Mouse (Mus musculus): ENCODE results near the gene Srp68. TPM values are rescaled to one million over a fixed set of nuclear protein-coding genes. Genes with fewer than 3 reads are reported as not detected.

Srp68 gene
- polyA plus RNA-seq (2012; ENCODE audit: insufficient read depth, insufficient read length, missing spikeins), result 23.4 and 31.3 TPM in 2 replicates

DNA sequence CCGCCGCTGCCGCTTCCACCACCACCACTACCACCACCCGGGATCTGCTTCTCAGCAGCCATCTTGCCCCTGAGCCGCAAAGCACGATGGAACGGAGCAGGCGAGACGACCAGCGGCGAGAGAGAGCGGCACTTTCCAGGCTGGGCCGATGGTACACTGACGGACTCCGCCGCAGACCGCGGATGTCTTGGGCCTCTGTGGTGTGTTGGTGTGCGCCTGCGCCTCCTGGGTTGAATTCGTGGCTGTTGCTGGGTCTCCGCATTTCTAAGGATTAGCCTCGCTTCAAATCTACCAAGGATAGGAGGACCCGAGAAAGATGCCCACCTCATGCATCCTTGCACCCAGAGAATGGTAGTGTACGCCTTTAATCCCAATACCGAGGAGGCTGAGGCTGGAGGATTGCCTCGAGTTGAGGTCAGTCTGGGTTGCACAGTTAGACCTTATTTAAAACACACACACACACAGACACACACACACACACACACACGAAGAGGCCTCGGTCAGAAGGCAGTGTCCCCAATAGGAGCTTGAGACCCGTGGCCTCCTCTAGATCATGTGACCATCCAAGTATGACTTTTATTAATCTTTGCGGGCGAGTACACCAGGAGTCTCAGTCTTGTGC lies at the start of gene Srp68:
TSS of gene Srp68 (minus strand) at position 173 of the 622 bp plus-strand sequence.
- Histone ChIP-seq H3K27ac (replicated peaks; ENCODE audit: low read depth, low read length) (peak within 1 kb of the TSS; percentile 45), H3K4me3 (ENCODE audit: insufficient read depth, low read depth, low read length) (peak within 1 kb of the TSS; percentile 65), H3K4me1 (ENCODE audit: control insufficient read depth, insufficient read depth, insufficient read length, low read length) (0 out of 2 replicates have a peak, but pooled peaks cover 3% of the 10 kb centered on the region)

GRCm38 (mm10) chr11:116318719-116319659 lies 45.0 kb upstream of the Srp68 start:
- no peak overlapping the region for H3K27ac ChIP-seq (replicated peaks; ENCODE audit: low read depth, low read length)
- H3K4me3 ChIP-seq (ENCODE audit: insufficient read depth, low read depth, low read length), result peak overlapping the region; percentile 55
- no peaks in the 10 kb centered on the region for H3K4me1 ChIP-seq (ENCODE audit: control insufficient read depth, insufficient read depth, insufficient read length, low read length)

- Histone ChIP-seq H3K27ac (replicated peaks; ENCODE audit: low read depth, low read length) (no peak overlapping the region), H3K4me1 (ENCODE audit: control insufficient read depth, insufficient read depth, insufficient read length, low read length) (no peaks in the 10 kb centered on the region), H3K4me3 (ENCODE audit: insufficient read depth, low read depth, low read length) (no peak overlapping the region)
Measured at GRCm38 (mm10) chr11:116312359-116312758, 38.3 kb upstream of the Srp68 start.

DNA sequence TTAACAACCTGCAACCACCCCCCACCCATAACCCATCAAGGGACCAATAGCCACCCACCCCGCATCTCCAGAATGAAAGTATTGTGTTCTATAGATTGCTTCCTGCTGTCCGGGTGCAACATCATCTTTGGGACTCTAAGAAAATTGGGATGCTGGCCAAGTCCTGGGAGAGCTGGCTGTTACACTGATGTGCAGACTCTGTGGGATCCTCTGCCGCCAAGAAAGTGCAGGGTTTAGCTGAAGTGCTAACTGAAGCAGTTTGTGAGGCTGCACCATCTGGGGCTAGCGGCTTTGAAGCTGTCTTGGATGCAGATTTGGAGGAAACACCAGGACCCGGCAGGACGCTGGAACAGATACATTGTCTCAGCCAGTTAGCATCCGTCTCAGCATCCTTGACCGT lies 37.2 kb upstream of the Srp68 start:
- H3K4me3 ChIP-seq (ENCODE audit: insufficient read depth, low read depth, low read length), result no peak overlapping the region
- no peaks in the 10 kb centered on the region; the same call in 1 of the 2 replicates for H3K4me1 ChIP-seq (ENCODE audit: control insufficient read depth, insufficient read depth, insufficient read length, low read length)
- no peak overlapping the region for H3K27ac ChIP-seq (replicated peaks; ENCODE audit: low read depth, low read length)

DNA sequence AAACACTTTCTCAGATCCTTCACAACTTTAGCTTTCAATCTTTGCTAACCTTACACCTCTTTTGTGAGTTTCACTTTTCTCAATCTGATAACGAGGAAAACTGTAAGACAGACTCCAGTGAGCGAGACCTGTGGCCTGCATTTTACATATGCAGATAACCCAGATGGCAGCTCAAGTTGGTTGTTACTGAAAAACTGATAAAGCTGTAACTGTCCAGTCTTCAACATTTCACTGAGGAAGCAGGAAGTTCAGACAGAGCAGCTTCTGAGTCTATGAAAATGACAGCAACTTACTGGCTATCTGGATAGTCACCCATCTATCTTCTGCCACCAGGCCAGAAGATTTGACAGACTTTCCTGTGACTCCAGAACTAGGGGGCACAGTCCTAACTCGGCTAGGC lies 35.6 kb upstream of the Srp68 start:
- H3K27ac ChIP-seq (replicated peaks; ENCODE audit: low read depth, low read length), result no peak overlapping the region
- peaks cover 5% of the 10 kb centered on the region for H3K4me1 ChIP-seq (ENCODE audit: control insufficient read depth, insufficient read depth, insufficient read length, low read length)
- H3K4me3 ChIP-seq (ENCODE audit: insufficient read depth, low read depth, low read length), result no peak overlapping the region

- no peak overlapping the region for H3K4me3 ChIP-seq (ENCODE audit: insufficient read depth, low read depth, low read length)
- peaks cover 5% of the 10 kb centered on the region for H3K4me1 ChIP-seq (ENCODE audit: control insufficient read depth, insufficient read depth, insufficient read length, low read length)
- H3K27ac ChIP-seq (replicated peaks; ENCODE audit: low read depth, low read length), result no peak overlapping the region
Measured at GRCm38 (mm10) chr11:116307762-116308531, 33.9 kb upstream of the Srp68 start.

- H3K4me3 ChIP-seq (ENCODE audit: insufficient read depth, low read depth, low read length), result peak within 1 kb of the TSS; percentile 90
- peak within 1 kb of the TSS; percentile 14; the same call in 1 of the 2 replicates for H3K27ac ChIP-seq (replicated peaks; ENCODE audit: low read depth, low read length)
- peaks cover 5% of the 10 kb centered on the region for H3K4me1 ChIP-seq (ENCODE audit: control insufficient read depth, insufficient read depth, insufficient read length, low read length)
Measured at GRCm38 (mm10) chr11:116307019-116307725, 33.2 kb upstream of the Srp68 start, which contains the start of gene Exoc7. Exoc7 (minus strand) TSS chr11:116307233.

DNA sequence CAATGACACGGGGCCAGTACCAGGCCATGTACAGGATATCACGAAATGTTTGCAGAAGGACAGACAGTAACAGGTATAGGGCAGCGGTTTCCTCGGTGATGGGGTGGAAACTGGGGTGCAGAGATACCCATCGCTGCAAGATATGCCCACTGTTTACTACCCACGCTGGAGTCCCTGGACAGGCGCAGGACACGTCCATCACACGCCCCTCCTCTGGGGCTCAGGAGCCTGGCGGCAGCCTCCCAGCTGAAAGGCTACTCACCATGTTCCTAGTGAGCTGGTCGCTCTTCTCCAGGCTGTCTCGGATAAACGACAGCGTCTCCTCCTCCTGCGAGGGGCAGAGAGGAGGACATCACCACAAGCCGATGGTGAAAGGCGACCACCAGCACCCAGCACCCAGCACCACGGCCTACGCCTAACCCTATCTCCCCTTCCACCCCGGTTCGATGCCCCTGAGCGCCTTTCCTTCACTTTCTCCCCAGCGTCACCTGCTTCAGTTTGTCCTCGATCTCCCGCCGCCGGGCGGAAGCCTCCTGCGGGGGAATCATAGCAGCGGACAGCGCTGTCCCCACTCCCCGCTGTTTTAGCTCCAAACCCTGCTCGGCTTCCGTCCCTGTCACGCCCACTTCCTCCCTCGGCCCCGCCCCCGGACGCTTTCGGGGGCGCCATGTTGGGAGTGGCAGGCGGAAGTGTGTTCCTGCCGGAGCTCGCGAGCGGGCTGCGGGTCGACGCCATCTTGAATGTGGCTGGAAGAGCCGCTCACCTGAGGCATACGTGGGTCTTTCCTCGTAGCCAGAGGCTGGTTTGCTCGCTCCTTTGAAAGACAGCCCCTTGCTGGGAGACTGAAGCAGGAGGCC lies 32.3 kb upstream of the Srp68 start:
- H3K27ac ChIP-seq (replicated peaks; ENCODE audit: low read depth, low read length), result peak overlapping the region; percentile 14; the same call in 1 of the 2 replicates
- H3K4me1 ChIP-seq (ENCODE audit: control insufficient read depth, insufficient read depth, insufficient read length, low read length), result peaks cover 5% of the 10 kb centered on the region
- peak overlapping the region; percentile 90 for H3K4me3 ChIP-seq (ENCODE audit: insufficient read depth, low read depth, low read length)

- H3K4me1 ChIP-seq (ENCODE audit: control insufficient read depth, insufficient read depth, insufficient read length, low read length), result peaks cover 5% of the 10 kb centered on the region
- no peak overlapping the region for H3K4me3 ChIP-seq (ENCODE audit: insufficient read depth, low read depth, low read length)
- no peak overlapping the region for H3K27ac ChIP-seq (replicated peaks; ENCODE audit: low read depth, low read length)
Measured at GRCm38 (mm10) chr11:116305423-116305822, 31.4 kb upstream of the Srp68 start.

- Histone ChIP-seq H3K27ac (replicated peaks; ENCODE audit: low read depth, low read length) (no peak overlapping the region), H3K4me3 (ENCODE audit: insufficient read depth, low read depth, low read length) (no peak overlapping the region), H3K4me1 (ENCODE audit: control insufficient read depth, insufficient read depth, insufficient read length, low read length) (no peaks in the 10 kb centered on the region)
Measured at GRCm38 (mm10) chr11:116298621-116299020, 24.6 kb upstream of the Srp68 start.

DNA sequence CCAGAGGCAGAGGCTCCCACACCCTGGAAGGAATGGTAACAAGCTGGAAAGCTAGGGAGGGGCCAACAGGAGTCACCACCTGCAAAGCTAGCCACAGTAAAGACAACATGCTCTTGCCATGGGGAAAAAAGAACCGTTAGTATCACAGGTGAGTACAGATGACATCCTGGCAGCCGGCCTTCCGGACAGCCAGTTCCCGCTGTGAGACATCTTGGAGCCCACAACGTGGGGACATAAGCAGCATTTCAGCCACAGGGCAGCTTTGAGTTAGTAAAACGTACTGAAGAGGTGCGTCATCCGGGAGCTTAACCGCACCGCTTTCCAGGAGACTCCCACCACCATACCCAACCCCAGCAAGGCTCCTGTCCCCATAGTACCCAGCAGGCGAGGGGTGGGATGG lies 24.2 kb upstream of the Srp68 start:
- Histone ChIP-seq H3K27ac (replicated peaks; ENCODE audit: low read depth, low read length) (no peak overlapping the region), H3K4me1 (ENCODE audit: control insufficient read depth, insufficient read depth, insufficient read length, low read length) (no peaks in the 10 kb centered on the region), H3K4me3 (ENCODE audit: insufficient read depth, low read depth, low read length) (no peak overlapping the region)

GRCm38 (mm10) chr11:116297017-116297416 lies 23.0 kb upstream of the Srp68 start:
- Histone ChIP-seq H3K4me3 (ENCODE audit: insufficient read depth, low read depth, low read length) (no peak overlapping the region), H3K4me1 (ENCODE audit: control insufficient read depth, insufficient read depth, insufficient read length, low read length) (no peaks in the 10 kb centered on the region), H3K27ac (replicated peaks; ENCODE audit: low read depth, low read length) (no peak overlapping the region)

GRCm38 (mm10) chr11:116296191-116296734 lies 22.2 kb upstream of the Srp68 start:
- Histone ChIP-seq H3K27ac (replicated peaks; ENCODE audit: low read depth, low read length) (no peak overlapping the region), H3K4me3 (ENCODE audit: insufficient read depth, low read depth, low read length) (no peak overlapping the region), H3K4me1 (ENCODE audit: control insufficient read depth, insufficient read depth, insufficient read length, low read length) (no peaks in the 10 kb centered on the region)

All from brown adipose tissue, adult 24 weeks (tissue).